ENCODE assay signal across 9 mouse cellular contexts in the genomic region with DNA sequence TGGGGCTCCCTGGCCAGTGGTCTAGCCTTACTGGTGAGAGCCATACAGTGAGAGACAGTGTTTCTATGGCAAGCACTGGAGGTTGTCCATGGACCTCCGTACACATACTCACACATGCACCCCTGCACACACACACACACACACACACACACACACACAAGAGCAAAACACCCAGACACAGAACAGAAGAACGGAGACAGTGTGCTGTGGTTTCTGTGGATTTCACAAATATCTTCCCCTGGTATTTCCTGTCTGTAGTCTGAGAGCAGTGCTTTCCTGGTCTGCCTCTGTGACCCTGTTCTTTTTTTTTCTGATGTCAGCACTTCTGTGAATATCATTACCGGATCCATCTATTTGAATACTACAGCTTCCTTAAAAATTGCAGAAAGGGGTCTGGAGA. TPM values are rescaled to one million over a fixed set of nuclear protein-coding genes. Genes with fewer than 3 reads are reported as not detected.
A peak's percentile ranks its signal among the peaks of the same experiment; 100 is the strongest.
DNase-seq lines count a peak whose midpoint lies in the region; ATAC-seq lines count a peak whose summit lies in the region.
"Had no signal": no experiment of that assay in that cellular context is flagged by ENCODE, and none has a peak within 500 bp of the region (broad histone marks: within the 10 kb centered on the region; RNA-seq: fewer than 3 reads in every experiment).

No protein-coding gene starts in this region.

- H3K9ac ChIP-seq in hindbrain, embryonic 12.5 days: no peak overlapping the region
- no peak overlapping the region for H3K9ac ChIP-seq in hindbrain, embryonic 13.5 days
- H3K9ac ChIP-seq in forebrain, embryonic 13.5 days: no peak overlapping the region

- no peaks in the 10 kb centered on the region for H3K27me3 ChIP-seq in hindbrain, embryonic 12.5 days
- no peaks in the 10 kb centered on the region for H3K27me3 ChIP-seq in hindbrain, embryonic 13.5 days
- no peaks in the 10 kb centered on the region for H3K27me3 ChIP-seq in forebrain, embryonic 13.5 days

- H3K27ac ChIP-seq in hindbrain, embryonic 12.5 days: peak overlapping the region; percentile 30; the same call in 1 of the 2 replicates
- H3K27ac ChIP-seq in hindbrain, embryonic 13.5 days: no peak overlapping the region
- no peak overlapping the region for H3K27ac ChIP-seq in forebrain, embryonic 13.5 days

- DNase-seq in CD4-positive, CD25-positive, alpha-beta regulatory T cell, adult 2 months (ENCODE audit: low read depth, low spot score): peak; percentile 78
- peak; percentile 79 for DNase-seq in induced T-regulatory cell, adult 2 months (ENCODE audit: low read depth)
- DNase-seq in urinary bladder, postnatal 10 days (ENCODE audit: low spot score): no peak
- DNase-seq in adrenal gland, adult 8-10 months: no peak

- no peaks in the 10 kb centered on the region for H3K36me3 ChIP-seq in hindbrain, embryonic 12.5 days
- no peaks in the 10 kb centered on the region for H3K36me3 ChIP-seq in hindbrain, embryonic 13.5 days
- H3K36me3 ChIP-seq in forebrain, embryonic 13.5 days (ENCODE audit: poor library complexity, severe bottlenecking): no peaks in the 10 kb centered on the region

- WGBS in hindbrain, embryonic 12.5 days: 64% methylated on average over 3 of the region's 3 CpGs
- 72% methylated on average over 3 of the region's 3 CpGs for WGBS in hindbrain, embryonic 13.5 days
- WGBS in forebrain, embryonic 13.5 days: 90% methylated on average over 3 of the region's 3 CpGs

- H3K4me3 ChIP-seq in hindbrain, embryonic 12.5 days: no peak overlapping the region
- no peak overlapping the region for H3K4me3 ChIP-seq in hindbrain, embryonic 13.5 days
- no peak overlapping the region for H3K4me3 ChIP-seq in forebrain, embryonic 13.5 days

- no peaks in the 10 kb centered on the region for H3K9me3 ChIP-seq in hindbrain, embryonic 12.5 days (replicated peaks)
- H3K9me3 ChIP-seq in hindbrain, embryonic 13.5 days: no peaks in the 10 kb centered on the region
- H3K9me3 ChIP-seq in forebrain, embryonic 13.5 days (replicated peaks): no peaks in the 10 kb centered on the region

- no peaks in the 10 kb centered on the region for H3K4me1 ChIP-seq in hindbrain, embryonic 12.5 days
- no peaks in the 10 kb centered on the region for H3K4me1 ChIP-seq in hindbrain, embryonic 13.5 days (replicated peaks)
- no peaks in the 10 kb centered on the region for H3K4me1 ChIP-seq in forebrain, embryonic 13.5 days

- ATAC-seq in hindbrain, embryonic 12.5 days (ENCODE audit: low FRiP score): no peak
- no peak for ATAC-seq in hindbrain, embryonic 13.5 days (ENCODE audit: low FRiP score)
- ATAC-seq in megakaryocyte progenitor cell, adult 5-6 weeks (replicated peaks; ENCODE audit: poor library complexity): peak; percentile 64
- ATAC-seq in forebrain, embryonic 13.5 days: no peak
- ATAC-seq: forebrain, embryonic 16.5 days had no signal

- no peak overlapping the region for H3K4me2 ChIP-seq in hindbrain, embryonic 12.5 days (replicated peaks)
- no peak overlapping the region for H3K4me2 ChIP-seq in hindbrain, embryonic 13.5 days
- no peak overlapping the region for H3K4me2 ChIP-seq in forebrain, embryonic 13.5 days

RNA-seq across cellular contexts. Expression of gene Ctss, which starts 2.9 kb away (rescaled TPM):
- polyA plus RNA-seq in hindbrain, embryonic 12.5 days (2016; fragmentation: Nextera tagmentation; extraction: Ambion mirVana): 9.3 and 12.0 TPM in 2 replicates
- polyA plus RNA-seq in hindbrain, embryonic 13.5 days (2015; fragmentation: Nextera tagmentation; extraction: Ambion mirVana): 15.1 and 16.8 TPM in 2 replicates
- total RNA-seq in megakaryocyte progenitor cell, adult 5-6 weeks (2015): 43.7 and 64.7 TPM in 2 replicates
- 73.6 and 105 TPM in 2 replicates for total RNA-seq in megakaryocyte progenitor cell, adult 5-6 weeks (2017)
- 6.5 and 7.6 TPM in 2 replicates for polyA plus RNA-seq in forebrain, embryonic 13.5 days (2015; fragmentation: Nextera tagmentation; extraction: Ambion mirVana)
- 100 to 1,000 TPM in 2 of 4 experiments, 10 to 100 TPM in 2; 52.8 to 131 (median 95.6) TPM for total RNA-seq in adrenal gland, adult 8-10 months (2022)

RNA-seq across cellular contexts. Expression of gene Ctsk, which starts 24.6 kb away (rescaled TPM):
- 18.3 and 20.2 TPM in 2 replicates for polyA plus RNA-seq in hindbrain, embryonic 12.5 days (2016; fragmentation: Nextera tagmentation; extraction: Ambion mirVana)
- polyA plus RNA-seq in hindbrain, embryonic 13.5 days (2015; fragmentation: Nextera tagmentation; extraction: Ambion mirVana): 10.8 and 15.6 TPM in 2 replicates
- 0.17 and 0.49 TPM in 2 replicates for total RNA-seq in megakaryocyte progenitor cell, adult 5-6 weeks (2015)
- total RNA-seq in megakaryocyte progenitor cell, adult 5-6 weeks (2017): not detected in 2 replicates
- 3.2 and 4.3 TPM in 2 replicates for polyA plus RNA-seq in forebrain, embryonic 13.5 days (2015; fragmentation: Nextera tagmentation; extraction: Ambion mirVana)
- 1 to 10 TPM; 4.6 to 9.3 (median 5.1) TPM for total RNA-seq in adrenal gland, adult 8-10 months (2022)

RNA-seq across cellular contexts. Expression of gene Hormad1, which starts 35.8 kb away (rescaled TPM):
- polyA plus RNA-seq in hindbrain, embryonic 12.5 days (2016; fragmentation: Nextera tagmentation; extraction: Ambion mirVana): not detected in 2 replicates
- polyA plus RNA-seq in hindbrain, embryonic 13.5 days (2015; fragmentation: Nextera tagmentation; extraction: Ambion mirVana): not detected in 2 replicates
- total RNA-seq in megakaryocyte progenitor cell, adult 5-6 weeks (2015): not detected in 2 replicates
- not detected in 2 replicates for total RNA-seq in megakaryocyte progenitor cell, adult 5-6 weeks (2017)
- not detected in 2 replicates for polyA plus RNA-seq in forebrain, embryonic 13.5 days (2015; fragmentation: Nextera tagmentation; extraction: Ambion mirVana)
- not detected for total RNA-seq in adrenal gland, adult 8-10 months (2022)
- polyA plus RNA-seq: forebrain, embryonic 16.5 days had no signal

Comparison
In these comparisons a context has a peak if more than half of its experiments do, and no peak if none do; other contexts are left out.
1. DNase-seq: peak in CD4-positive, CD25-positive, alpha-beta regulatory T cell, adult 2 months (single experiment) and induced T-regulatory cell, adult 2 months (single experiment); none in urinary bladder, postnatal 10 days (single experiment) and adrenal gland, adult 8-10 months (single experiment).